Mouse (Mus musculus) cerebellum, adult (tissue): Measurements from ENCODE around the gene Gm10718.
A peak's percentile ranks its signal among the peaks of the same experiment; 100 is the strongest.
"Not testable (repeated sequence)": the region's sequence is repeated elsewhere in the genome, so short reads cannot be mapped to it uniquely, and the experiment has no call there.

Experiments used
- ATAC-seq: cut with Nextera tagmentation; 2 replicates; pipeline ENCODE4 v1.9.2; 2017; ENCODE audit warnings: mild to moderate bottlenecking, moderate library complexity, mixed read lengths; ENCODE audit not compliant: insufficient number of reproducible peaks, low FRiP score, low TSS enrichment

Gene Gm10718

DNA sequence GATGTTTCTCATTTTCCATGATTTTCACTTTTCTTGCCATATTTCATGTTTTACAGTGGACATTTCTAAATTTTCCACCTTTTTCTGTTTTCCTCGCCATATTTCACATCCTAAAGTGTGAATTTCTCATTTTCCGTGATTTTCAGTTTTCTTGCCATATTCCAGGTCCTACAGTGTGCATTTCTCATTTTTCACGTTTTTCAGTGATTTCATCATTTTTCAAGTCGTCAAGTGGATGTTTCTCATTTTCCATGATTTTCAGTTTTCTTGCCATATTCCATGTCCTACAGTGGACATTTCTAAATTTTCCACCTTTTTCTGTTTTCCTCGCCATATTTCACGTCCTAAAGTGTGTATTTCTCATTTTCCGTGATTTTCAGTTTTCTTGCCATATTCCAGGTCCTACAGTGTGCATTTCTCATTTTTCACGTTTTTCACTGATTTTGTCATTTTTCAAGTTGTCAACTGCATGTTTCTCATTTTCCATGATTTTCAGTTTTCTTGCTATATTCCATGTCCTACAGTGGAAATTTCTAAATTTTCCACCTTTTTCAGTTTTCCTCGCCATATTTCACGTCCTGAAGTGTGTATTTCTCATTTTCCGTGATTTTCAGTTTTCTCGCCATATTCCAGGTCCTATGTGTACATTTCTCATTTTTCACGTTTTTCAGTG, at the start of gene Gm10718:
TSS of gene Gm10718 (plus strand) at position 236 of the 673 bp plus-strand sequence.
- ATAC-seq = not testable (repeated sequence)

DNA sequence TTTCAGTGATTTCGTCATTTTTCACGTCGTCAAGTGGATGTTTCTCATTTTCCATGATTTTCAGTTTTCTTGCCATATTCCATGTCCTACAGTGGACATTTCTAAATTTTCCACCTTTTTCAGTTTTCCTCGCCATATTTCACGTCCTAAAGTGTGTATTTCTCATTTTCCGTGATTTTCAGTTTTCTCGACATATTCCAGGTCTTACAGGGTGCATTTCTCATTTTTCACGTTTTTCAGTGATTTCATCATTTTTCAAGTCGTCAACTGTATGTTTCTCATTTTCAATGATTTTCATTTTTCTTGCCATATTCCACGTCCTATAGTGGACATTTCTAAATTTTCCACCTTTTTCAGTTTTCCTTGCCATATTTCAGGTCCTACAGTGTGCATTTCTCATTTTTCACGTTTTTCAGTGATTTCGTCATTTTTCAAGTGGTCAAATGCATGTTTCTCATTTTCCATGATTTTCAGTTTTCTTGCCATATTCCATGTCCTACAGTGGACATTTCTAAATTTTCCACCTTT, 22.8 kb upstream of the Gm10718 start, which contains the start of gene Gm10722:
TSS of gene Gm10722 (plus strand) at position 478 of the 528 bp plus-strand sequence.
- not testable (repeated sequence) for ATAC-seq

DNA sequence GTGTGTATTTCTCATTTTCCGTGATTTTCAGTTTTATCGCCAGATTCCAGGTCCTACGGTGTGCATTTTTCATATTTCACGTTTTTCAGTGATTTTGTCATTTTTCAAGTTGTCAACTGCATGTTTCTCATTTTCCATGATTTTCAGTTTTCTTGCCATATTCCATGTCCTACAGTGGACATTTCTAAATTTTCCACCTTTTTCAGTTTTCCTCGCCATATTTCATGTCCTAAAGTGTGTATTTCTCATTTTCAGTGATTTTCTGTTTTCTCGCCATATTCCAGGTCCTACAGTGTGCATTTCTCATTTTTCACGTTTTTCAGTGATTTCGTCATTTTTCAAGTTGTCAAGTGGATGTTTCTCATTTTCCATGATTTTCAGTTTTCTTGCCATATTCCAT, 22.3 kb upstream of the Gm10718 start:
- not testable (repeated sequence) for ATAC-seq

DNA sequence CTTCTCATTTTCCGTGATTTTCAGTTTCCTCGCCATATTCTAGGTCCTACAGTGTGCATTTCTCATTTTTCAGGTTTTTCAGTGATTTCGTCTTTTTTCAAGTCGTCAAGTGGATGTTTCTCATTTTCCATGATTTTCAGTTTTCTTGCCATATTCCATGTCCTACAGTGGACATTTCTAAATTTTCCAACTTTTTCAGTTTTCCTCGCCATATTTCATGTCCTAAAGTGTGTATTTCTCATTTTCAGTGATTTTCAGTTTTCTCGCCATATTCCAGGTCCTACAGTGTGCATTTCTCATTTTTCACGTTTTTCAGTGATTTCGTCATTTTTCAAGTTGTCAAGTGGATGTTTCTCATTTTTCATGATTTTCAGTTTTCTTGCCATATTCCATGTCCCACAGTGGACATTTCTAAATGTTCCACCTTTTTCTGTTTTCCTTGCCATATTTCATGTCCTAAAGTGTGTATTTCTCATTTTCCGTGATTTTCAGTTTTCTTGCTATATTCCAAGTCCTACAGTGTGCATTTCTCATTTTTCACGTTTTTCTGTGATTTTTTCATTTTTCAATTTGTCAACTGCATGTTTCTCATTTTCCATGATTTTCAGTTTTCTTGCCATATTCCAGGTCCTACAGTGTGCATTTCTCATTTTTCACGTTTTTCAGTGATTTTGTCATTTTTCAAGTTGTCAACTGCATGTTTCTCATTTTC, 21.2 kb upstream of the Gm10718 start:
- ATAC-seq = peak; percentile 71; the same call in 1 of the 2 replicates

DNA sequence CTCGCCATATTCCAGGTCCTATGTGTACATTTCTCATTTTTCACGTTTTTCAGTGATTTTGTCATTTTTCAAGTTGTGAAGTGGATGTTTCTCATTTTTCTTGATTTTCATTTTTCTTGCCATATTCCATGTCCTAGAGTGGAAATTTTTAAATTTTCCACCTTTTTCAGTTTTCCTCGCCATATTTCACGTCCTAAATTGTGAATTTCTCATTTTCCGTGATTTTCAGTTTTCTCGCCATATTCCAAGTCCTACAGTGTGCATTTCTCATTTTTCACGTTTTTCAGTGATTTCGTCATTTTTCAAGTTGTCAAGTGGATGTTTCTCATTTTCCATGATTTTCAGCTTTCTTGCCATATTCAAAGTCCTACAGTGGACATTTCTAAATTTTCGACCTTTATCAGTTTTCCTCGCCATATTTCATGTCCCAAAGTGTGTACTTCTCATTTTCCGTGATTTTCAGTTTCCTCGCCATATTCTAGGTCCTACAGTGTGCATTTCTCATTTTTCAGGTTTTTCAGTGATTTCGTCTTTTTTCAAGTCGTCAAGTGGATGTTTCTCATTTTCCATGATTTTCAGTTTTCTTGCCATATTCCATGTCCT, 20.5 kb upstream of the Gm10718 start, which contains the start of gene Gm11168:
TSS of gene Gm11168 (plus strand) at position 553 of the 603 bp plus-strand sequence.
- not testable (repeated sequence) for ATAC-seq

DNA sequence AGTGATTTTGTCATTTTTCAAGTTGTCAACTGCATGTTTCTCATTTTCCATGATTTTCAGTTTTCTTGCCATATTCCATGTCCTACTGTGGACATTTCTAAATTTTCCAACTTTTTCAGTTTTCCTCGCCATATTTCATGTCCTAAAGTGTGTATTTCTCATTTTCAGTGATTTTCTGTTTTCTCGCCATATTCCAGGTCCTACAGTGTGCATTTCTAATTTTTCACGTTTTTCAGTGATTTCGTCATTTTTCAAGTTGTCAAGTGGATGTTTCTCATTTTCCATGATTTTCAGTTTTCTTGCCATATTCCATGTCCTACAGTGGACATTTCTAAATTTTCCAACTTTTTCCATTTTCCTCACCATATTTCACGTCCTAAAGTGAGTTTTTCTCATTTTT, 17.2 kb upstream of the Gm10718 start:
- ATAC-seq = peak; percentile 67

DNA sequence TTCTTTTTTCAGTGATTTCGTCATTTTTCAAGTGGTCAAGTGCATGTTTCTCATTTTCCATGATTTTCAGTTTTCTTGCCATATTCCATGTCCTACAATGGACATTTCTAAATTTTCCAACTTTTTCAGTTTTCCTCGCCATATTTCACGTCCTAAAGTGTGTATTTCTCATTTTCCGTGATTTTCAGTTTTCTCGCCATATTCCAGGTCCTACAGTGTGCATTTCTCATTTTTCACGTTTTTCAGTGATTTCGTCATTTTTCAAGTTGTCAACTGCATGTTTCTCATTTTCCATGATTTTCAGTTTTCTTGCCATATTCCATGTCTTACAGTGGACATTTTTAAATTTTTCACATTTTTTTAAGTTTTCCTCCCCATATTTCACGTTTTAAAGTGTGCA, 16.7 kb upstream of the Gm10718 start:
- ATAC-seq = not testable (repeated sequence)

DNA sequence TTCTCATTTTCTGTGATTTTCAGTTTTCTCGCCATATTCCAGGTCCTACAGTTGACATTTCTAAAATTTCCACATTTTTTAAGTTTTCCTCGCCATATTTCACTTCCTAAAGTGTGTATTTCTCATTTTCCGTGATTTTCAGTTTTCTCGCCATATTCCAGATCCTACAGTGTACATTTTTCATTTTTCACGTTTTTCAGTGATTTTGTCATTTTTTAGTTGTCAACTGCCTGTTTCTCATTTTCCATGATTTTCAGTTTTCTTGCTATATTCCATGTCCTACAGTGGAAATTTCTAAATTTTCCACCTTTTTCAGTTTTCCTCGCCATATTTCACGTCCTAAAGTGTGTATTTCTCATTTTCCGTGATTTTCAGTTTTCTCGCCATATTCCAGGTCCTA, 16.1 kb upstream of the Gm10718 start:
- ATAC-seq = 0 out of 2 replicates have a peak, but pooled peaks have one; percentile 26

DNA sequence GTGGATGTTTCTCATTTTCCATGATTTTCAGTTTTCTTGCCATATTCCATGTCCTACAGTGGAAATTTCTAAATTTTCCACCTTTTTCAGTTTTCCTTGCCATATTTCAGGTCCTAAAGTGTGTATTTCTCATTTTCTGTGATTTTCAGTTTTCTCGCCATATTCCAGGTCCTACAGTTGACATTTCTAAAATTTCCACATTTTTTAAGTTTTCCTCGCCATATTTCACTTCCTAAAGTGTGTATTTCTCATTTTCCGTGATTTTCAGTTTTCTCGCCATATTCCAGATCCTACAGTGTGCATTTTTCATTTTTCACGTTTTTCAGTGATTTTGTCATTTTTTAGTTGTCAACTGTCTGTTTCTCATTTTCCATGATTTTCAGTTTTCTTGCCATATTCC, 14.0 kb upstream of the Gm10718 start:
- peak; percentile 49 for ATAC-seq

DNA sequence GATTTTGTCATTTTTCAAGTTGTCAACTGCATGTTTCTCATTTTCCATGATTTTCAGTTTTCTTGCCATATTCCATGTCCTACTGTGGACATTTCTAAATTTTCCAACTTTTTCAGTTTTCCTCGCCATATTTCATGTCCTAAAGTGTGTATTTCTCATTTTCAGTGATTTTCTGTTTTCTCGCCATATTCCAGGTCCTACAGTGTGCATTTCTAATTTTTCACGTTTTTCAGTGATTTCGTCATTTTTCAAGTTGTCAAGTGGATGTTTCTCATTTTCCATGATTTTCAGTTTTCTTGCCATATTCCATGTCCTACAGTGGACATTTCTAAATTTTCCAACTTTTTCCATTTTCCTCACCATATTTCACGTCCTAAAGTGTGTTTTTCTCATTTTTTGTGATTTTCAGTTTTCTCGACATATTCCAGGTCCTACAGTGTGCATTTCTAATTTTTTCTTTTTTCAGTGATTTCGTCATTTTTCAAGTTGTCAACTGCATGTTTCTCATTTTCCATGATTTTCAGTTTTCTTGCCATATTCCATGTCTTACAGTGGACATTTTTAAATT, 11.2 kb upstream of the Gm10718 start:
- ATAC-seq = peak; percentile 58

DNA sequence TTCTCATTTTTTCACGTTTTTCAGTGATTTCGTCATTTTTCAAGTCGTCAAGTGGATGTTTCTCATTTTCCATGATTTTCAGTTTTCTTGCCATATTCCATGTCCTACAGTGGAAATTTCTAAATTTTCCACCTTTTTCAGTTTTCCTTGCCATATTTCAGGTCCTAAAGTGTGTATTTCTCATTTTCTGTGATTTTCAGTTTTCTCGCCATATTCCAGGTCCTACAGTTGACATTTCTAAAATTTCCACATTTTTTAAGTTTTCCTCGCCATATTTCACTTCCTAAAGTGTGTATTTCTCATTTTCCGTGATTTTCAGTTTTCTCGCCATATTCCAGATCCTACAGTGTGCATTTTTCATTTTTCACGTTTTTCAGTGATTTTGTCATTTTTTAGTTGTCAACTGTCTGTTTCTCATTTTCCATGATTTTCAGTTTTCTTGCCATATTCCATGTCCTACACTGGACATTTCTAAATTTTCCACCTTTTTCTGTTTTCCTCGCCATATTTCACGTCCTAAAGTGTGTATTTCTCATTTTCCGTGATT, 10.5 kb upstream of the Gm10718 start, which contains the start of gene Gm10721:
TSS of gene Gm10721 (plus strand) at position 408 of the 547 bp plus-strand sequence.
- ATAC-seq = peak; percentile 67

DNA sequence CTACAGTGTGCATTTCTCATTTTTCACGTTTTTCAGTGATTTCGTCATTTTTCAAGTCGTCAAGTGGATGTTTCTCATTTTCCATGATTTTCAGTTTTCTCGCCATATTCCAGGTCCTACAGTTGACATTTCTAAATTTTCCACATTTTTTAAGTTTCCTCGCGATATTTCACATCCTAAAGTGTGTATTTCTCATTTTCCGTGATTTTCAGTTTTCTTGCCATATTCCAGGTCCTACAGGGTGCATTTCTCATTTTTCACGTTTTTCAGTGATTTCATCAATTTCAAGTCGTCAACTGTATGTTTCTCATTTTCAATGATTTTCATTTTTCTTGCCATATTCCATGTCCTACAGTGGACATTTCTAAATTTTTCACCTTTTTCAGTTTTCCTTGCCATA, 8.0 kb upstream of the Gm10718 start, which contains the start of gene Gm10720:
TSS of gene Gm10720 (plus strand) at position 301 of the 400 bp plus-strand sequence.
- ATAC-seq = not testable (repeated sequence)

DNA sequence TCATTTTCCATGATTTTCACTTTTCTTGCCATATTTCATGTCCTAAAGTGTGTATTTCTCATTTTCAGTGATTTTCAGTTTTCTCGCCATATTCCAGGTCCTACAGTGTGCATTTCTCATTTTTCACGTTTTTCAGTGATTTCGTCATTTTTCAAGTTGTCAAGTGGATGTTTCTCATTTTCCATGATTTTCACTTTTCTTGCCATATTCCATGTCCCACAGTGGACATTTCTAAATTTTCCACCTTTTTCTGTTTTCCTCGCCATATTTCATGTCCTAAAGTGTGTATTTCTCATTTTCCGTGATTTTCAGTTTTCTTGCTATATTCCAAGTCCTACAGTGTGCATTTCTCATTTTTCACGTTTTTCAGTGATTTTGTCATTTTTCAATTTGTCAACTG, 7.5 kb upstream of the Gm10718 start:
- ATAC-seq = not testable (repeated sequence)

DNA sequence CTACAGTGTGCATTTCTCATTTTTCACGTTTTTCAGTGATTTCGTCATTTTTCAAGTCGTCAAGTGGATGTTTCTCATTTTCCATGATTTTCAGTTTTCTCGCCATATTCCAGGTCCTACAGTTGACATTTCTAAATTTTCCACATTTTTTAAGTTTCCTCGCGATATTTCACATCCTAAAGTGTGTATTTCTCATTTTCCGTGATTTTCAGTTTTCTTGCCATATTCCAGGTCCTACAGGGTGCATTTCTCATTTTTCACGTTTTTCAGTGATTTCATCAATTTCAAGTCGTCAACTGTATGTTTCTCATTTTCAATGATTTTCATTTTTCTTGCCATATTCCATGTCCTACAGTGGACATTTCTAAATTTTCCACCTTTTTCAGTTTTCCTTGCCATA, 6.2 kb upstream of the Gm10718 start, which contains the start of gene Gm10719:
TSS of gene Gm10719 (plus strand) at position 301 of the 400 bp plus-strand sequence.
- not testable (repeated sequence) for ATAC-seq

DNA sequence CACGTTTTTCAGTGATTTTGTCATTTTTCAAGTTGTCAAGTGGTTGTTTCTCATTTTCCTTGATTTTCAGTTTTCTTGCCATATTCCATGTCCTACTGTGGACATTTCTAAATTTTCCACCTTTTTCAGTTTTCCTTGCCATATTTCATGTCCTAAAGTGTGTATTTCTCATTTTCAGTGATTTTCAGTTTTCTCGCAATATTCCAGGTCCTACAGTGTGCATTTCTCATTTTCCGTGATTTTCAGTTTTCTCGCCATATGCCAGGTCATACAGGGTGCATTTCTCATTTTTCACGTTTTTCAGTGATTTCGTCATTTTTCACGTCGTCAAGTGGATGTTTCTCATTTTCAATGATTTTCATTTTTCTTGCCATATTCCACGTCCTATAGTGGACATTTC, 4.4 kb upstream of the Gm10718 start:
- not testable (repeated sequence) for ATAC-seq

DNA sequence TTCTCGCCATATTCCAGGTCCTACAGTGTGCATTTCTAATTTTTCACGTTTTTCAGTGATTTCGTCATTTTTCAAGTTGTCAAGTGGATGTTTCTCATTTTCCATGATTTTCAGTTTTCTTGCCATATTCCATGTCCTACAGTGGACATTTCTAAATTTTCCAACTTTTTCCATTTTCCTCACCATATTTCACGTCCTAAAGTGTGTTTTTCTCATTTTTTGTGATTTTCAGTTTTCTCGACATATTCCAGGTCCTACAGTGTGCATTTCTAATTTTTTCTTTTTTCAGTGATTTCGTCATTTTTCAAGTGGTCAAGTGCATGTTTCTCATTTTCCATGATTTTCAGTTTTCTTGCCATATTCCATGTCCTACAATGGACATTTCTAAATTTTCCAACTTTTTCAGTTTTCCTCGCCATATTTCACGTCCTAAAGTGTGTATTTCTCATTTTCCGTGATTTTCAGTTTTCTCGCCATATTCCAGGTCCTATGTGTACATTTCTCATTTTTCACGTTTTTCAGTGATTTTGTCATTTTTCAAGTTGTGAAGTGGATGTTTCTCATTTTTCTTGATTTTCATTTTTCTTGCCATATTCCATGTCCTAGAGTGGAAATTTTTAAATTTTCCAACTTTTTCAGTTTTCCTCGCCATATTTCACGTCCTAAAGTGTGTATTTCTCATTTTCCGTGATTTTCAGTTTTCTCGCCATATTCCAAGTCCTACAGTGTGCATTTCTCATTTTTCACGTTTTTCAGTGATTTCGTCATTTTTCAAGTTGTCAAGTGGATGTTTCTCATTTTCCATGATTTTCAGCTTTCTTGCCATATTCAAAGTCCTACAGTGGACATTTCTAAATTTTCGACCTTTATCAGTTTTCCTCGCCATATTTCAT, 3.3 kb upstream of the Gm10718 start:
- peak; percentile 62; the same call in 1 of the 2 replicates for ATAC-seq

DNA sequence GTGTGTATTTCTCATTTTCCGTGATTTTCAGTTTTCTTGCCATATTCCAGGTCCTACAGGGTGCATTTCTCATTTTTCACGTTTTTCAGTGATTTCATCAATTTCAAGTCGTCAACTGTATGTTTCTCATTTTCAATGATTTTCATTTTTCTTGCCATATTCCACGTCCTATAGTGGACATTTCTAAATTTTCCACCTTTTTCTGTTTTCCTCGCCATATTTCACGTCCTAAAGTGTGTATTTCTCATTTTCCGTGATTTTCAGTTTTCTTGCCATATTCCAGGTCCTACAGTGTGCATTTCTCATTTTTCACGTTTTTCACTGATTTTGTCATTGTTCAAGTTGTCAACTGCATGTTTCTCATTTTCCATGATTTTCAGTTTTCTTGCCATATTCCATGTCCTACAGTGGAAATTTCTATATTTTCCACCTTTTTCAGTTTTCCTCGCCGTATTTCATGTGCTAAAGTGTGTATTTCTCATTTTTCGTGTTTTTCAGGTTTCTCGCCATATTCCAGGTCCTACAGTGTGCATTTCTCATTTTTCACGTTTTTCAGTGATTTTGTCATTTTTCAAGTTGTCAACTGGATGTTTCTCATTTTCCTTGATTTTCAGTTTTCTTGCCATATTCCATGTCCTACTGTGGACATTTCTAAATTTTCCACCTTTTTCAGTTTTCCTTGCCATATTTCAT, 885 bp upstream of the Gm10718 start:
- not testable (repeated sequence) for ATAC-seq

DNA sequence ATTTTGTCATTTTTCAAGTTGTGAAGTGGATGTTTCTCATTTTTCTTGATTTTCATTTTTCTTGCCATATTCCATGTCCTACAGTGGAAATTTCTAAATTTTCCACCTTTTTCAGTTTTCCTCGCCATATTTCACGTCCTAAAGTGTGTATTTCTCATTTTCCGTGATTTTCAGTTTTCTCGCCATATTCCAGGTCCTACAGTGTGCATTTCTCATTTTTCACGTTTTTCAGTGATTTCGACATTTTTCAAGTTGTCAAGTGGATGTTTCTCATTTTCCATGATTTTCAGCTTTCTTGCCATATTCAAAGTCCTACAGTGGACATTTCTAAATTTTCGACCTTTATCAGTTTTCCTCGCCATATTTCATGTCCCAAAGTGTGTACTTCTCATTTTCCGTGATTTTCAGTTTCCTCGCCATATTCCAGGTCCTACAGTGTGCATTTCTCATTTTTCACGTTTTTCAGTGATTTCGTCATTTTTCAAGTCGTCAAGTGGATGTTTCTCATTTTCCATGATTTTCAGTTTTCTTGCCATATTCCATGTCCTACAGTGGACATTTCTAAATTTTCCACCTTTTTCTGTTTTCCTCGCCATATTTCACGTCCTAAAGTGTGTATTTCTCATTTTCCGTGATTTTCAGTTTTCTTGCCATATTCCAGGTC, 770 bp downstream of the Gm10718 start:
- ATAC-seq = not testable (repeated sequence)
